Mouse (Mus musculus) left cerebral cortex, postnatal 36 days (tissue): Measurements from ENCODE around the gene Dhcr24. TPM values are rescaled to one million over a fixed set of nuclear protein-coding genes. Genes with fewer than 3 reads are reported as not detected.

Experiments
- DNase-seq, 2 experiments: peaks; one replicate each; pipeline ENCODE4 v3.0.0; 2021 to 2022; ENCODE audit warnings: low spot score in 2 of 2, mixed read lengths in 1 of 2
- intact Hi-C: fragments of 180-260 bp; cut with DNase I; formaldehyde crosslinking; loops from one replicate; pipeline ENCODE4 v1.15.1; 2025
- total RNA-seq, 2 experiments: library from RNA; stranded (reverse); gene quantifications; 2 replicates each; pipeline ENCODE4 v1.2.3; 2021

The Dhcr24 gene
- total RNA-seq, 2 experiments from 2014 or later: 83.0 to 106 TPM

- DNase-seq: no peak
- intact Hi-C loops: no loop called here
Observed at GRCm38 (mm10) chr4:106559343-106560212, 1.3 kb upstream of the Dhcr24 start.

- intact Hi-C loops: no loop called here
- DNase-seq: peak in 1 of 2 experiments; percentile 19
Observed at GRCm38 (mm10) chr4:106560213-106560845, 509 bp upstream of the Dhcr24 start.

GRCm38 (mm10) chr4:106562006-106562405, 1.2 kb downstream of the Dhcr24 start:
- intact Hi-C loops: no loop called here
- no peak for DNase-seq

- intact Hi-C loops: no loop called here
- no peak for DNase-seq
Observed at GRCm38 (mm10) chr4:106562837-106563790, 2.3 kb downstream of the Dhcr24 start.

- intact Hi-C loops: no loop called here
Observed at GRCm38 (mm10) chr4:106564161-106564560, 3.3 kb downstream of the Dhcr24 start.

GRCm38 (mm10) chr4:106569680-106570079, 8.8 kb downstream of the Dhcr24 start:
- intact Hi-C loops: no loop called here
- DNase-seq: no peak

More at GRCm38 (mm10) chr4:106564161-106564560, 3.3 kb downstream of the Dhcr24 start:
- no peak for DNase-seq

- no peak for DNase-seq
- intact Hi-C loops: no loop called here
Observed at GRCm38 (mm10) chr4:106571081-106571724, 10.4 kb downstream of the Dhcr24 start.

GRCm38 (mm10) chr4:106575022-106575421, 14.2 kb downstream of the Dhcr24 start:
- intact Hi-C loops: no loop called here
- DNase-seq: no peak

- no peak for DNase-seq
- intact Hi-C loops: no loop called here
Observed at GRCm38 (mm10) chr4:106577511-106577910, 16.7 kb downstream of the Dhcr24 start.

GRCm38 (mm10) chr4:106581176-106581864, 20.5 kb downstream of the Dhcr24 start:
- intact Hi-C loops: no loop called here
- peak; percentile 45 to 54 for DNase-seq

GRCm38 (mm10) chr4:106581865-106582204, 21.0 kb downstream of the Dhcr24 start:
- peak in 1 of 2 experiments; percentile 59 for DNase-seq
- intact Hi-C loops: no loop called here

- intact Hi-C loops: no loop called here
- no peak for DNase-seq
Observed at GRCm38 (mm10) chr4:106582428-106583153, 21.8 kb downstream of the Dhcr24 start.

- intact Hi-C loops: no loop called here
- DNase-seq: no peak
Observed at GRCm38 (mm10) chr4:106584665-106585064, 23.8 kb downstream of the Dhcr24 start.

- no peak for DNase-seq
- intact Hi-C loops: no loop called here
Observed at GRCm38 (mm10) chr4:106587075-106587474, 26.2 kb downstream of the Dhcr24 start.

GRCm38 (mm10) chr4:106590142-106590541, 29.3 kb downstream of the Dhcr24 start:
- intact Hi-C loops: no loop called here
- no peak for DNase-seq

- DNase-seq: no peak
- intact Hi-C loops: no loop called here
Observed at GRCm38 (mm10) chr4:106590871-106591270, 30.0 kb downstream of the Dhcr24 start.

GRCm38 (mm10) chr4:106593636-106594035, 32.8 kb downstream of the Dhcr24 start:
- intact Hi-C loops: no loop called here
- no peak for DNase-seq

GRCm38 (mm10) chr4:106596200-106596599, 35.4 kb downstream of the Dhcr24 start:
- no peak for DNase-seq
- intact Hi-C loops: no loop called here
